Mouse (Mus musculus) megakaryocyte-erythroid progenitor cell, adult 5-6 weeks (primary cell): ENCODE data around the gene Gm43552. TPM values are rescaled to one million over a fixed set of nuclear protein-coding genes. Genes with fewer than 3 reads are reported as not detected.
A peak's percentile ranks its signal among the peaks of the same experiment; 100 is the strongest.

Experiments used
- ATAC-seq: replicated peaks from 2 replicates; pipeline ENCODE4 v1.8.0; 2016; ENCODE audit warnings: mild to moderate bottlenecking, inconsistent platforms; ENCODE audit not compliant: severe bottlenecking, poor library complexity, low FRiP score, low TSS enrichment
- total RNA-seq, 2 experiments: library from RNA; stranded (forward) in 1 of 2; stranded (reverse) in 1 of 2; fragments of 200-1000, 215-1000 nt in 1 of 2; fragments of >200 nt in 1 of 2; fragmentation: Nextera tagmentation in 1 of 2; gene quantifications; 2 replicates each; pipeline ENCODE4 v1.2.3; 2014 to 2017

Gene Gm43552
- total RNA-seq, 2 experiments from 2014 or later: not detected

DNA sequence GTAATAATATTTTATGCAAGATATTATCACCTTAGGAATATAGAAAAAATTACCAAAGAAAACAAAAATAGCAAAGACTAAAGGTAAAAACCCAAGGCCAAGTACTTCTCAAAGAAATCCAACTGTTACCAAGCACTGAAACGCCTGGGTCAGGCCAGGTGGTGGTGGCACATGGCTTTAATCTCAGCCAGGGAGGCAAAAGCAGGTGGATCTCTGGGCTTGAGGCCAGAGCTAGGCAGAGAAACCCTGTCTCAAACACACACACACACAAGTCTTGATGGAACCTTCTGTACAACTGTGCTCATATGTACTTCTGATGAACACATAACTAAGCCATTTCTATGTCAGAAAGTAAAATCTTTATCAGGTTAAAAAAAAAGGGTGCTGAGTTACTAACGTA lies 44.8 kb downstream of the Gm43552 start:
- ATAC-seq: no peak

DNA sequence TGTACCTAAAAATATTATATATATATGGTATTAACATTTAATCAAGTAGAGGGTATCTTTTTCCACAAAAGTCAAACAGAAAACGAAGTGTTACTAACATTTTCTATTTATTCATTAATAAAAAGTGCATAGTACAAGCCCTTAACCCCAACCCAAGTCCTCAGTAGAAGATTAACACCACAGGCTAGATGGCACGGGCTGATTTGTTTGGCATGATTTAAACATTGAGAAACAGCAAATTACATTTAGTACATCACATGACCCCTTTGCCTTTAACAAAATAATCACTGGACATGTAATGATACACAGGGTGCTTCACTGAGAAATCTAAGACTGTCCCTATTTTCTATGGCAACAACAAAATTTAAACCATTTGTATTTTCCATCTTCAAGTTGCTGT lies 45.9 kb downstream of the Gm43552 start:
- no peak for ATAC-seq

DNA sequence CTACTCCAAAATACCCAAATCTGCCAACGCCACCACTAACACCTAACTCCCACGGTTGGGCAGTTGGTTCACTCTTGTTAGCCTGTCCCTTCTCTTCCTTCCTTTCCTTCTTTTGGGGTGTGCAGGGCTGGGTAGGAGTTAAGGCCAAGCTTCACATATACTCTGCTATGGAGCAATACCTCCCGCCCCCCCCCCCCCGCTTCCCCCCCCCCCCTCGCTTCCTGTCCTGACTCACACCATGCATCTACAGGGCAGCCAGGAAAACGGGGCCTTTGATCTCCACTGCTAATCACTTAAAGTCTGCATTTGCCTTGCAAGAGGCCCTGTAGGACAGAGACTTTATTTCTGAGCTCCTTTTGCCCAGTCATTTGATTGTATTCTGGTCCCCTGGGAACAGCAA lies 47.7 kb downstream of the Gm43552 start:
- ATAC-seq: no peak

GRCm38 (mm10) chr5:65438041-65438440 lies 54.6 kb downstream of the Gm43552 start:
- ATAC-seq: no peak

GRCm38 (mm10) chr5:65435806-65436561 lies 56.6 kb downstream of the Gm43552 start, which contains the start of gene Ugdh:
Gene Ugdh, minus strand, starts transcription at chr5:65435949.
- ATAC-seq: peak; percentile 96

- no peak for ATAC-seq
Measured at GRCm38 (mm10) chr5:65435363-65435805, 57.2 kb downstream of the Gm43552 start.

DNA sequence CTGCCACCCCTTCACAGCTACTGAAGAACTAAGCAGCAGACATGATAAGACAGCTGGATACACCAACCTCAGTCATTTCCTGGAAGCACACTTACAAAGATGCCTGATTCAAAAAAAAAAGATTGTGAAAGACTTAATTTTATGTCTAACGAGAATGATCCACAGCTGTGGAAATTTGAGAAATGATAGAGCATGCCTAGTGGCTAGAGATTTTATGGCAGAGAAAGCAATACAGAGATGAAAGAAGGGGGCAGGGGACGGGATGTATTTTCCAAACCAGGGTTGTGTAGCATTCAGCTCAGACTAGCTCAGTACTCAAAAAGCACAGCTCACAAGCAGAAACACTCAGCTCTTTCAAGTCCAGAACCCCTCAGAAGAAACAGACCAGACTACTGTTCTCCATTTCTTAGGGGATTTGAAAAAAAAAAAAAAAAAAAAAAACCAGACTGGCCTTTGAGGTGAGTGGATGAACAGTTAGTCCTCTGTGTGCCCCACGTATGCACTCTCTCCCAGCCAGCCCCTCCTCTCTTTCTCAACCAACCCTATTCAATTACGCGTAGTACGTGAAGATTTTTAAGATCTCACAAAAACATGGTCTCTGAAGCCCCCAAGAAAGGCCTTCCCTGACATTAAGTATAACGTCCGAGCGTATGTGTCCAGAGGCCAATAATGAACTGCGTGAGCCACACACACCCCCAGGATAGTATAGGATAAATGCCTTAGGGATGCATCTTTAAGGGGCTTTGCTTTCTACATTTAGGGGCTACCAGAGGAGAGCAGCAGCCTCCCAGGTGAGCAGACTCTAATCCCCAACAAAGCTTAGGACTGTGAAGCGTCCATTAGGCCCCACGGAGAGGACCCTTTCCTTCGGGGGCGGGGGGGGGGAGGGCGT lies 57.9 kb downstream of the Gm43552 start:
- ATAC-seq: no peak

DNA sequence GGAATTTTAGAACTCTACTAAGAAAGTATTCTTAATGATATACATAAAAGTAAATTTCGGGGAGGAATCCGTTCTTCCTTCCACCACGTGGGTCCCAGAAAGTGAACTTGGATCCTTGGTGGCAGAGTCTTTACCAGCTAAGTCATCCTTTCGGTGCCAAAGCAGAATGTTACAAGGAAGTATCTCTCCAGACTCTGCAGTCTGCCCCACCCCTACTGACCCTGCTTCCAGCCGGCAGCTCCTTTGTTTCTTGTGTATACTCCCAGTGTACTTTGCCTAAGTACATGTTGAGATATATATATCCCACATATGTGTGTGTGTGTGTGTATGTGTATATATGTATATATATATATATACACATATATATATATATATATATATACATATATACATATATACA lies 63.2 kb downstream of the Gm43552 start:
- no peak for ATAC-seq

DNA sequence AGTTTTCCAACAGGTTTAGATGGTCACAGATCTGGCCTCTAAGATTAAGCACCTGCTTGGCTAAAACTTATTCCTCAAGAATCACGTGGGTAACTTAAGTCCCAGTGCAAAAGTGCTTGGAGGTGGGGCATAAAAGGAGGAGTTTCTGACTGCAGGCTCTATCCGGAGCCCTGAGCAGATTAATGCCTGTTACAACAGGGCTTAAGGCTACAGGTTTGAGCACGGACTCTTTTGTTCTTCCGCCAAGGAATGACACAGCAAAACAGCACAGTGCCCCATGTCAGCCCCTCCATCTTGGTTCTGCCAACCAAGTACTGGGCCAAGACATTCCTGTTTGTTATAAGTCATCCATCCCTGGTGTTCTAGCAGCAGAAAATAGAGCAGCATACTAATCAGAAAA lies 64.3 kb downstream of the Gm43552 start:
- no peak for ATAC-seq

GRCm38 (mm10) chr5:65425251-65425650 lies 67.4 kb downstream of the Gm43552 start:
- ATAC-seq: no peak

GRCm38 (mm10) chr5:65424215-65424614 lies 68.4 kb downstream of the Gm43552 start:
- ATAC-seq: no peak

- no peak for ATAC-seq
Measured at GRCm38 (mm10) chr5:65422803-65423202, 69.8 kb downstream of the Gm43552 start.

GRCm38 (mm10) chr5:65420822-65421221 lies 71.8 kb downstream of the Gm43552 start:
- ATAC-seq: peak; percentile 48; the same call in 1 of the 2 replicates

DNA sequence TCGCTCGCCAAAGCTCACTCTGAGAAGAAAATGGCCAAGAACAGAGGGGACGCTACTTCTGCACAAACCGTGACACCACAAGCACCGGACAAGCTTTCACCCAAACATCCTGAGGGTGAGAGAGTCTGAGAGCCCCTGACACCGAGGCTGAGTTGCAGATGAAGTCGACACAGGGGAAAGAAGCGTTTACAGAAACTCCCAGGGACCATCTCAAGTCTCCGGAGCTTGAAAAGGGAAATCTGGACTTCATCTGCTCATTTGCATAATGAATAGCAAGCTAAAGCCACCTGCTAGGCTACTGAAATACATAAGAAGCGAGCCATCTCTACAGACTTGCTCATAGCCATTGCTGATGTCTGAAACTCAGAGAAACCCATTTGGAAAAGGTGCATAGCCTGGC lies 73.5 kb downstream of the Gm43552 start:
- no peak for ATAC-seq

DNA sequence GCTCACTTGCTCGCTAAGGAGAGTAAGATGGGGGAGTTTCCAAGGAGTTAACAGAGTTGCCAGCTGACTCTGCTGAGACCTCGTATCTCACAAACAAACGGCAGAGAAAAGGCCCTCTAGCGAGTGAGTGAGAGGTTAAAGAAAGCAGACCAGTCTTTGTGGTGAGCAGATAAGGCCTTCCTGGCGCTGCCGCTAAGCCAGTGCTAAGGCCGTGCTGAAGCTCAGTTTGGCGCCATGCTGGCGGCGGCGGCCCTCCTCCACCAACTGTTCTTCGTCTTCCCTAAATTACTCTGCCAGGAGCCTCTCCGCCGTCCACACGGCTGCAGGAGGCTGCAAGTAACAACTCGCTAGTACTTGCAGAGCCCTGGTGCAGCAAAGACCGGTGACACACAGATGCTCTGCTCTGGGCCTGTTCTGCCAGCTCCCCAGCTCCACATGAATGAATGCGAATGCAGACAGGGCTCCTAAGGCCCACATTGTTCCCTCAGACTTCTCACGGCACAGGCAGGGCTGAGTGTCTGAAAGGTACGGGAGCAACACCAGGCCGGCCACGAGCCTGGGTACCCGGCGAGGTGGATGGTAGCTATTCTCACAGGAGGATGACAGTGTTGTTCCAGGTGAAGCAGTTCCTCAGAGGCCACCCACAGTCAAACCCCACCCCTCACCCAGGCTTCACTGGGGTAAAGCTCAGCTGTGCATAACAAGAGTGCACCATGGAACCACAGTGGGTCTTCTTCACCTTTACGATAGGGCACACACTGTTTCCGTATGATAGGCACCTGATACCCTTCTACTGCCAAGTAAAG lies 76.8 kb downstream of the Gm43552 start:
- peak; percentile 98 for ATAC-seq

DNA sequence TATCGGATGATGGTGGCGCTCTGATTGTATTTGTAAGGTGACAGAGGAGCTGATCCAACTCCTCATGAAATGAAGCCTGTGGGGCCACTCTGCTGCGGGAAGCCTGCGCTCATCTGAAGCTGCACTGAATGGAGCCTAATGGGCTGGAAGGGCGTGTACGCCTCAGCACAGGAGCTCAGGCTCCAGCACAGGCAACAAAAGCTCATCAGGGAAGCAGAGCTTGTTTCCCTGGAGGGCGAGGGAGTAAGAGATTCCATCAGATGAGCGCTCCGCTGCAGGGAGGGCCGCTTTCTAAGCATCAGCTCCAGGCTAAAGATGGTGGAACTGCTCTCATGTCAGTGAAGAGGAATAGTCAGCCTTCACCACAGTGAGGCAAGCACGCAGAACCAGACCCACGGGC lies 84.6 kb downstream of the Gm43552 start:
- no peak for ATAC-seq

GRCm38 (mm10) chr5:65401251-65401994 lies 91.2 kb downstream of the Gm43552 start:
- peak; percentile 94 for ATAC-seq

GRCm38 (mm10) chr5:65394425-65394824 lies 98.2 kb downstream of the Gm43552 start:
- ATAC-seq: no peak

DNA sequence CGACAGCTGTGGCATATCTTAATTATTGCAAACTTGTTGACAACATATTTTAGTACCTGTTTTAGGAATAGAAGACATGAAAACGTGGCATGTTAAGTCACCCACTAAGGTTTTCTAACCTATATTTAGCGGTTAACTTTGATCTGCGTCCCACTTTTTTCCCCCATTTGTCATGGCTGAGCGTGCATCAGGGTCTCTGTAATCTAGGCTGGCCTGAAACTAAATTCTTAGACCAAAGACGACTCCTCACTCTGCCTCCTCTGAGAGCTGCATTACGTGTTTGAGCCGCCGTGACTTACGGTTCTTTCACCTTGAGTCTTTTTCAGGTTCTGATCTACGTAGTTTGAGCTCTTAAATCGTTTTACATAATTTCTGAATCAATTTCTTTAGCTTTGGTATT lies 100.9 kb downstream of the Gm43552 start:
- no peak for ATAC-seq
